Mouse (Mus musculus) kidney, postnatal 4 days (tissue): ENCODE measurements around the gene Foxb1.

Source experiments
- DNase-seq, 2 experiments: peaks; one replicate each; pipeline ENCODE4 v3.0.0; 2021; ENCODE audit warnings: mixed read lengths in 2 of 2

Foxb1 gene

DNA sequence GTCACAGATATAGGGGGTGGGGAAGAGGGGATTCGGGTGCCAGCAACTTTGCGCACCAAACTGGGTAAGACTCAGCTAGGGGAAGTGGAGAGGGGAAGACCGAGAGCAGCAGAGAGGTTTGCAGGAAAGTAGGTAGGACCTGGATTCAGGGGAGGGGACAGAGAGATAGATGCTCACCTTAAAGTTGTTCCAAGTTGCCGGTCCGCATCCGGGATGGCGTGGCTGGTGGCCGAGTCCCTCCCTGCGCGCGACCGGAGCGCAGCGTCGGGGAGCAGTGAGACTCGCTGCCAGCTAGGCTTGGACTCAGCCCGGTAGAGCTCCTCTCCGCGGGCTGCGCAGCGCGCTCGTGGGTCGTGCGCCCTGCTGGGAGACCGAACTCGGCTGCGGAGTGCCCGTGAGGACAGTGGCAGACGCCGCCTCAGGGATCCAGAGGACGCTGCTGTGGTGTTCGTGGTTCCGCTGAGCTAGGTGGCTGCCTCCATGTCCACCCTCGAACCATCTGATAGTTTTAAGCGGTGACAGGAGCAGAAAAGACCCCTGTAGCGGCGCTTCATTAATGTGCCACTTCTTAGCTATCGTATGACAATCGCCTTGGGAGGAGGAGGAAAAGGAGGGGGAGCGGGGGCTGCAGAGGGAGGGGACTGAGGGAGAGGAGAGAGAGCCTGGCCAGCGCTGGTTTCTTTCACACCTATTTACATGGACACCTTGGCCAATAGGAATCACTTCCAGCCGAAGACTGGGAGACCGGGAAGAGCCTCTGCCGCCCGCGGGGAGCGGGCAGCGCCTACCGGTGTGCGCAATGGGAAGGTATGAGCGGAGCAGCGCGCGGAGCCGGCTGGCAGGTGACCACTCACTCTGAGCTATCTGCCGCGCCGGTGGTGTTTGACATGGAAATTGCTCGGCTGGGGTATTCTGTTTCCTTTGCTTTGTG is at the start of gene Foxb1:
Gene Foxb1 (minus strand): TSS at position 570 of the 931 bp plus-strand sequence.
- peak in 1 of 2 experiments; percentile 19 for DNase-seq

- DNase-seq: peak; percentile 45 to 60
Observed at GRCm38 (mm10) chr9:69790562-69790961, 29.8 kb upstream of the Foxb1 start.

DNA sequence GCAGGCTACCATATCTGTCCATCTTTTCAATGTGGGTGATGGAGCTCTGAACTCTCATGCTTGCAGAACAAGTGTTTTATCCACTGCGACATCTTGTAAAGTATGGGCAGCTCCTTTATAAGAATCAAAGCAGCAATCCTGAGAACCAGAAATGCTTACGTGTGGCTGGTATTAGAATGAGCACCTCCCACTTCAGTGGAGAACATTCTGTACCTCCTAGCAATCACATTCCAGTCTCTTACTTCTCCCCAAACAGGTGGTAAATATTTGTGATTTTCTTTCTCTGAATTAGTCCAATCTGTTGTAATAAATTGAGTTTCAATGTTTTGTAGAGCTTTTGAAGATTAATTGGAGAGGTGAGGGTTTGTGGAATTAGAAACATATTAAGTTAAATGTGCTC is 19.3 kb upstream of the Foxb1 start:
- DNase-seq: no peak

- DNase-seq: no peak
Observed at GRCm38 (mm10) chr9:69769949-69770585, 9.3 kb upstream of the Foxb1 start.

- DNase-seq: no peak
Observed at GRCm38 (mm10) chr9:69769091-69769948, 8.6 kb upstream of the Foxb1 start.

DNA sequence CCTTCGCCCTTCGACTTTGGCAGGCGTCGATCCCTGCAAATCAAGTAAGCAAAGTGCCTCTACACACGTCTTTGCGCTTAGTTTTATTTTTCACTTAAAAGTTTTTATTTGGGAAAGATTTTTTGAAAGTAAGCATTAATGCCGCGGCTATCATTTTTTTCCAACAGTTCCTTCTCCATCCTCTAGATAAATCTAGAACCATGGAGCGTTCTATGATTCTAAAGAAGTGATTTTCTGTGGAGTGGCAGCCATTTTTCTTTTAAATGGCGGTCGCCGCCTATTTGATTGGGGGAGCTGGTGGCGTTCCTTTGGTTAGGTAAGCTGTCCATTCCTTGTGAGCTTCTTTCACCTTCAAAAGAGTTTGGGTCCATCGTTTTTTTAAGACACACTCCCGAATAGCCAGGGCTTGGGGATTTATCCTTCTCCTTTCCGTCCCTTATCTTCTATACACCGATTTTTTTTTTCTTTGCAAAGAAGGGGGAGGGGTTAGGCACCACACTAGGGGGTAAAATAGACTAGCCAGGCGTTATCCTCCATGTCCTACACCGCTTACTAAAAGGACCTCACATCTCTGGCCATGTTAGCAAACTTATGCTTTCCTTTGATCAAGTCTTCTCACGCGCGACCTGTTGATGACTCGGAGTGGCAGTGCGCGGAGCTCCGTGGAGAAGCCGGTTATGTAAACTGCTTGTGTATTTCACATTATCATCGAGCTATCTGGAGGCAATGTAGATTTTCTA is 7.6 kb upstream of the Foxb1 start:
- no peak for DNase-seq

DNA sequence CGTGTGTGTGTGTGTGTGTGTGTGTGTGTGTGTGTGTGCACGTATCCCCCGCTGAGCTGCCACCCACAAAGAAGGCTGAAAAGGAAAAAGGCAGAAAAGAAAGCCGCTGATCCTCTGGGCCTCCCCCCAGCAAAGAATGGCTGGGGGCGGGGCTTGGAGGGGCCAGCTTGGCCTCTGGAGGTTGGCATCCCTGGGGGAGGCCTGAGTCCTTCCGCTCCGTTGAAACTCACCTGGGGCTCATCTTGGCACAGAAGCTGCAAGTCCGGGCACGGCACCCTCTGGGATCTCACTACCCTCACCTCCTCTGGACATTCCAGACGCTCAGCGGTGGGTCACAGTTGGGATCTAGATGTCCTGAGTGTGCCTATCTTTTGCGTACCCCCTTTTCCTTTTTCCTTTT is 6.7 kb upstream of the Foxb1 start:
- DNase-seq: no peak

DNA sequence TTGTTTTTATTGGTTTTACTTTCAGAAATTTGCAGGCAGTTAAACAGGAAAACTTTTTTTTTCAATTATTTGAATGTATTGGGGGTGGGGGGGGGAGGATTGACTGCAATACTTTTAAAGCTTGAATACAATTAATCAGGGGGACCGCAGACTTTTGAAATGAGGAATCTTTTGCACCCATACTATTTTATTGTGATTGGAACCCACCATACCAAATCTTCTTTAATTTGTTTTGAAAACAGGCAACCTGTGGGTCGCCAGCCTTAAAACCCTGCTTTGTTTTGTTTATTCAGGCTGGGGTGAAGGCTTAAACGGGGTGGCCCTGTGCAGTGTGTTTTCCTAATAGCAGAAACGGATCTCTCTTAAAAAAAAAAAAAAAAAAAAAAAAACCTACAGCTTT is 6.2 kb upstream of the Foxb1 start:
- DNase-seq: no peak

DNA sequence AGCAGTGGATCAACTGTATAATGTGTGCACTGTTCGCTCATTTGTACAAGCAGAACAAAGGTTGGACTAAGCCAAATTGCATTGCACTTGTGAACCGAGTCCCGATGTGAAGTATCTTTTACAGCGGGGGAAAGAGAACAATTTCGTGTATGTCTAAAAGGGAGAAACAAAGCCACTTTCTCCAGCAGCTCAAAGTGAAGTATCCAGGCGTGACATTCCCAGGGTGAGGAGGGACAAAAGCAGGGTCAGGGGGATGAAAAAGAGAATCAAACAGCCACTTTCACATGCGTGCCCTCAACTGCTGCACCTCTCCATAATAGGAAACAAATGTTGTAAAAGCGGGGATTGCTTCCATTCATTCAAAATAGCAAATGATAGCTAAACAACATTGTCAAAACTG is 5.6 kb upstream of the Foxb1 start:
- no peak for DNase-seq

DNA sequence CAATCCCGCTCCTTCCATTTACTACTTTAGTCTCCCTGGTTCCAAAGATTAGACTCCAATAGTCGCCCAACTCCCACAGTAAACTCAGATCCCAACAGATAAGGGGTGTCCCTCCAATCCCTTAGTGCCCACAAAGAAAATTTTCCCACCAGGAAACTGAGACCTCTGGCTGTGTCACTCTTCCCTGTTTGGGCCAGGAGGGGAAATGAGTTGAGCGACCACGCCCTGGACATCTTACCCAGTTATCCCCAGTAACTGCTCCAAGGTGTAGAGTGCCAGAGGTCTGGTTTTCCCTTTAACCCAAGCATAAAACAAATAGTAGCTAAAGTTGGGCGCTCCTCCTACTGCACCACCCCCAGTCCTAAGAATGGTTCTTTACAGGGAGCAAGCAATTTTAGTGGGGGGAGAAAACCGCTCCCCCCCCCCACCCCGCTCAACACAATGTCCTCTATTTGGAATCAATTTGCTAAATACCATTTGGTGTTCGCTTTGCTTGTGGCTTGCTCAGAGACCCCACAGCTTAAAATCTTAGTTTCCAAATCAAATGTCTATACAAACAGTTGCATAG is 4.8 kb upstream of the Foxb1 start:
- DNase-seq: no peak

GRCm38 (mm10) chr9:69764586-69765482 is 4.1 kb upstream of the Foxb1 start:
- no peak for DNase-seq

DNA sequence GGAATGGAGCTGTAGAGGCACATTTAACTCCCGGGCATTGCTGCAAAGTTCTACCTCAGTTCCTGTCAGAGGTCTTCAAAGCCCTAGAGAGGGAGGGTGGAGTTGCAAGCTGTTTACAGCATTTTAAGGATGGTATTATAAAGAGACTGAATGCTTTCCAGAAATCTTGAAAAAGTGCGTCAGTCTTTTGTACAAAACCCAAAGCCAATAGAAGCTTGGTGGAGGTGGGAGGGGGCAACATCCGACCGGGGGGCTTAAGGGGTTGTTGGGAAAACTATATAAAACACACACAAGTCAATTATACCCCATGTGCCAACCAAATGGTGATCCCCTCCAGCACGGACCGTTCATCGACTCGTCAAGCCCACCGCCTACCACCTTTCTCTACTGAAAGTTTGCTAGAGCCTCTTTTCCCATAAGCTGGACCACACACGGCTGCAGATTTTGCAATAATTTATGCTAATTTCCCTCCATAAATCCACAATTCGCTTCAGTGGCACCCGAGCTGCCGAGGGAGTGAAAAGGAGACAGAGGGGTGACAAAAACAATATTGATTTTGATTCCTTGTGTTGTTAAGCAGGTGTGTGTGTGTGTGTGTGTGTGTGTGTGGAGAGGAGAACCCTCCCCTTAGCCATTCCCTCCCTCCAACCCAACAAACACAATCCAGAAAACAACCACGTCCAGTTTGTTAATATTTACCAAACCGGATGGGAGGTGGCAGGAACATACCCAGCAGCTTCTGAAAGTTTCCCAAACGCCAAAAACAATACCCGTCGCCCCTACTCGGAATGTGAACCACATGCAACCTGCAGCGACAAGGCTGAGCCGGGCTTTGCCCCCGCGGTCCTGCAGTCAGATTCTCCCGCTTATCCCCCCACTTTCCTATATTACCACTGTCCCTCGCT is 3.2 kb upstream of the Foxb1 start:
- DNase-seq: no peak

DNA sequence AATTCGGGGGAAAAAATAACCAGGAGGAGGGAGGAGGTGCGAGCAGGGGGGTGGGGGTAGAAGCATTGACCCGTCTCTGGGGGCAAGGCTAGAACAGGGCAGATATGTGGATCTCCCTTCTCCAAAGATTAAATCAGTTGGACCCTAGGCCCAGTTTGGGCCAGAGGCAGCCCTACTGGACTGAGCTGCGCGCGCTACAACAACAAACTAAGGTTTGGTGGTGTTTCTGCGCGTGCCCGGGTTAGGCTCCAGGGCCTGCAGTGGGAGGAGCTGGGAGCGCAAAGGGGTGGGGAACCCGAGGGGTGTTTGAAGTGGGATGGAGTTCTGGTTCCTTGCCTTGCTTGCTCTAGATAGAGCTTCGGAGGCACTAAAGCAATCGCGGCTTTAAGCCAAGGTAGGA is 2.0 kb upstream of the Foxb1 start:
- peak in 1 of 2 experiments; percentile 54 for DNase-seq

DNA sequence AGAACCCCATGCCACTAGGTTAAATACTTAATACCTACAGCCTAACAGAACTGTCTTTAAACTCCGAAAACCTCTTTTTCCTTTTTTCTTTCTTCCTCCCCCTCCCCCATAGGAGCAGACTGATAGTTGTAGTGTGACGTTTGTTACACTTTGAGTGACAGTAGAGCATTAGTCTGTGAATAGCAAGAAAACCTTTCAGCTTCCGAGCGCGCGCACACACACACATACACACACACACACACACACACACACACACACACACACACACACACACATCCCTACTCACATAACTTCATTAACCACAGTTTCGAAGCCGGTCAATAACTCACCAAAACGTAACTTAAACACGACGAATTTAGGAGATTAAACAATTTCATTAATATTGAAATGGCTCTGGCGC is 1.5 kb upstream of the Foxb1 start:
- DNase-seq: no peak

DNA sequence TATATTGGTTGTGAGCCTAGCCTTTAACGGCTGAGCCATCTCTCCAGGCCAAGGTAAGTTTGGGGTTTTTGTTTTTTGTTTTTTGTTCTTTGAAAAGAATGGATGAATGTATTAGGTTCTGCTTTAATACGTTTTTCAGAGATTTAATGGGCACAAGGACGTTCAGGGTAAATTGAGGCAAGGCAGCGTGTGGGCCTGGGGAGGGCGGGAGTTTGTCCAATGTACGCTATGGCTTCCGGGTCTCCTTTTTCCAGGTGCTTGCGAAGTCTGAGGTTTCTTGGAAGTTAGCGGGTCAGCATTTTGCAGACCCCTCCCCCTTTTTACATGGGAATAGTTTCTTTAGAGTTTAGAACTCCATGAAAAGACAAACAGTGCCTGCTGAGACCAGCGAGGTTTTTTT is 829 bp upstream of the Foxb1 start:
- DNase-seq: no peak

DNA sequence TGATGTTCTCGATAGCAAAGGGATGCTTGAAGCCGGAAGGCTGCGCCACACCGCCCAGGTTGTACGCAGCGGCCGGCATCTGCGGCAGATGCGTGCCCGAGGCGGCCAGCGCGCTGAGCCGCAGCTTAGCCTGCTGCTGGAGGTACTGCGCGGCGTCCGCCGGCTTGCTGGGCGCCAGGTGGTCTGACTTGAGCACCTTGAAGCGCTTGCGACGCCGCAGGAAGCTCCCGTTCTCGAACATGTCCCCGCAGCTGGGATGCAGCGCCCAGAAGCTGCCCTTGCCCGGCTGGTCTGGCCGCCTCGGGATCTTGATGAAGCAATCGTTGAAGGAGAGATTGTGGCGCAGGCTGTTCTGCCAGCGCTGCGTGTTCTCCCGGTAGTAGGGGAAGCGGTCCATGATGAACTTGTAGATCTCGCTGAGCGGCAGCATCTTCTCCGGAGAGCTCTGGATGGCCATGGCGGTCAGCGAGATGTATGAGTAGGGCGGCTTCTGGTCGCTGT is 969 bp downstream of the Foxb1 start:
- DNase-seq: peak in 1 of 2 experiments; percentile 28

GRCm38 (mm10) chr9:69758946-69759615 is 1.7 kb downstream of the Foxb1 start:
- DNase-seq: peak in 1 of 2 experiments; percentile 20

- DNase-seq: peak in 1 of 2 experiments; percentile 45
Observed at GRCm38 (mm10) chr9:69758506-69758905, 2.2 kb downstream of the Foxb1 start.

DNA sequence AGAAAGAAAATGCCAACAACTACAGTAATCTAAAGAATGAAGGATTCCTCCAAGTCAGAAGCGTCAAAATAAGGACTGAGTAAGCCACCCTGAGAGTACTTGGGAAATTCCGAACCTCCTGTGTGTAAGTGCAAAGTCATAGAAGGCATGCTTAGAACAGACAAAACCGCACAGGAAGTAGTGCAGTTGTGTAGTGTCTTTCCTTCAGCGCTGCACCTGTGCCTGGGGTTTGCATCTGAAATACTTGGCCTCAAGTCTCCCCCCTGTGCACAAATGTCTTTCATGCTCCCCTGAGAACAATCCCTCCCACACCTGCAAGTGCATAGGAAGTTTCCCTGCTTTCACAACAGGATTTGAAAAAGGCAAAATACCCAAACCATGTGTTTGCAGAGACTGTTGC is 3.5 kb downstream of the Foxb1 start:
- peak in 1 of 2 experiments; percentile 4 for DNase-seq
